Mouse (Mus musculus) neural tube, embryonic 14.5 days (tissue): ENCODE measurements around the gene Fkbp8. TPM values are rescaled to one million over a fixed set of nuclear protein-coding genes. Genes with fewer than 3 reads are reported as not detected.

Experiments used
- ATAC-seq: fragments of 200-750 bp; cut with Nextera tagmentation; 2 replicates; pipeline ENCODE4 v1.8.0; 2017; ENCODE audit warnings: low read depth, mild to moderate bottlenecking, moderate TSS enrichment, moderate library complexity
- H3K27ac ChIP-seq: fragments of 300-500 bp; sonication (generic); 2 replicates; pipeline ENCODE4 v1.5.1; 2014; ENCODE audit warnings: low read depth, mild to moderate bottlenecking, control low read depth, low read length, moderate library complexity, mixed read lengths
- H3K27me3 ChIP-seq: fragments of 300-500 bp; sonication (generic); 2 replicates; pipeline ENCODE4 v1.6.1; 2014; ENCODE audit warnings: low read length; ENCODE audit not compliant: control insufficient read depth, insufficient read depth
- H3K36me3 ChIP-seq: fragments of 300-500 bp; sonication (generic); 2 replicates; pipeline ENCODE4 v1.6.1; 2014; ENCODE audit warnings: low read length, mixed read lengths; ENCODE audit not compliant: control insufficient read depth, insufficient read depth
- H3K4me1 ChIP-seq: fragments of 300-500 bp; sonication (generic); 2 replicates; pipeline ENCODE4 v1.6.1; 2014; ENCODE audit warnings: low read length; ENCODE audit not compliant: control insufficient read depth, insufficient read depth
- H3K4me2 ChIP-seq: fragments of 300-500 bp; sonication (generic); 2 replicates; pipeline ENCODE4 v1.6.1; 2014; ENCODE audit warnings: mild to moderate bottlenecking, low read depth, low read length, control low read depth
- H3K4me3 ChIP-seq: fragments of 300-500 bp; sonication (generic); 2 replicates; pipeline ENCODE4 v1.5.1; 2014; ENCODE audit warnings: low read depth, low read length, control low read depth, mixed read lengths
- H3K9ac ChIP-seq: fragments of 300-500 bp; sonication (generic); replicated peaks from 2 replicates; pipeline ENCODE4 v1.6.1; 2014; ENCODE audit warnings: low read depth, mild to moderate bottlenecking, control low read depth, low read length, mixed read lengths
- H3K9me3 ChIP-seq: fragments of 300-500 bp; sonication (generic); 2 replicates; pipeline ENCODE4 v1.6.1; 2016; ENCODE audit warnings: low read length; ENCODE audit not compliant: control insufficient read depth
- WGBS: fragments of 180-500 bp; shearing (Covaris S2); extraction: QIAGEN DNeasy Blood & Tissue Kit; methylation state at CpG from one replicate; pipeline ENCODE4 v1.1.7; 2014; 5-methylcytosine and 5-hydroxymethylcytosine counted together
- polyA plus RNA-seq: library from polyadenylated mRNA; unstranded; fragments of >200 nt; fragmentation: Nextera tagmentation; extraction: Ambion mirVana; gene quantifications from 2 replicates; pipeline ENCODE4 v1.2.1, GENCODE M21; 2014

Fkbp8 gene
- 303 and 336 TPM in 2 replicates for polyA plus RNA-seq

- H3K4me1 ChIP-seq: peaks cover 15% of the 10 kb centered on the region
- no peaks in the 10 kb centered on the region for H3K9me3 ChIP-seq
- peaks cover 23% of the 10 kb centered on the region for H3K36me3 ChIP-seq
- peak within 1 kb of the TSS; percentile 89 for H3K27ac ChIP-seq
- peak; percentile 95 for ATAC-seq
- peak within 1 kb of the TSS; percentile 90 for H3K4me2 ChIP-seq
- under 1% methylated on average over 34 of the region's 61 CpGs for WGBS
- peak within 1 kb of the TSS; percentile 95 for H3K9ac ChIP-seq
- H3K27me3 ChIP-seq: no peaks in the 10 kb centered on the region
- peak within 1 kb of the TSS; percentile 79 for H3K4me3 ChIP-seq
Observed at GRCm38 (mm10) chr8:70527512-70528181, at the start of gene Fkbp8, which contains the start of gene Kxd1. Fkbp8 (plus strand) TSS chr8:70527724. Kxd1 (minus strand) TSS chr8:70527956.

GRCm38 (mm10) chr8:70481908-70482307 is 45.6 kb upstream of the Fkbp8 start:
- 79% methylated on average over 3 of the region's 3 CpGs for WGBS
- Histone ChIP-seq H3K9ac (no peak overlapping the region), H3K4me2 (no peak overlapping the region), H3K4me1 (peaks cover 10% of the 10 kb centered on the region; the same call in 1 of the 2 replicates), H3K36me3 (peaks cover 5% of the 10 kb centered on the region; the same call in 1 of the 2 replicates), H3K27ac (no peak overlapping the region), H3K9me3 (no peaks in the 10 kb centered on the region), H3K4me3 (no peak overlapping the region), H3K27me3 (peaks cover 16% of the 10 kb centered on the region)
- ATAC-seq: no peak

- Histone ChIP-seq H3K27ac (no peak overlapping the region), H3K4me3 (no peak overlapping the region), H3K9ac (no peak overlapping the region), H3K9me3 (no peaks in the 10 kb centered on the region), H3K27me3 (peaks cover 18% of the 10 kb centered on the region), H3K4me2 (no peak overlapping the region), H3K4me1 (peaks cover 11% of the 10 kb centered on the region; the same call in 1 of the 2 replicates), H3K36me3 (peaks cover 5% of the 10 kb centered on the region; the same call in 1 of the 2 replicates)
- no peak for ATAC-seq
- 69% methylated on average over 2 of the region's 2 CpGs for WGBS
Observed at GRCm38 (mm10) chr8:70482943-70483342, 44.6 kb upstream of the Fkbp8 start.

GRCm38 (mm10) chr8:70486191-70486681 is 41.3 kb upstream of the Fkbp8 start:
- H3K4me2 ChIP-seq: peak overlapping the region; percentile 75
- H3K9ac ChIP-seq: peak overlapping the region; percentile 78
- peaks cover 19% of the 10 kb centered on the region for H3K4me1 ChIP-seq
- no peak for ATAC-seq
- H3K9me3 ChIP-seq: no peaks in the 10 kb centered on the region
- peaks cover 44% of the 10 kb centered on the region for H3K27me3 ChIP-seq
- peak overlapping the region; percentile 57; the same call in 1 of the 2 replicates for H3K4me3 ChIP-seq
- 56% methylated on average over 7 of the region's 7 CpGs for WGBS
- H3K27ac ChIP-seq: no peak overlapping the region
- peaks cover 5% of the 10 kb centered on the region; the same call in 1 of the 2 replicates for H3K36me3 ChIP-seq

- WGBS: 4% methylated on average over 30 of the region's 33 CpGs
- Histone ChIP-seq H3K9me3 (no peaks in the 10 kb centered on the region), H3K36me3 (peaks cover 5% of the 10 kb centered on the region; the same call in 1 of the 2 replicates), H3K4me2 (peak within 1 kb of the TSS; percentile 75), H3K9ac (peak within 1 kb of the TSS; percentile 78), H3K4me3 (peak within 1 kb of the TSS; percentile 57), H3K4me1 (peaks cover 19% of the 10 kb centered on the region), H3K27me3 (peaks cover 52% of the 10 kb centered on the region), H3K27ac (0 out of 2 replicates have a peak within 1 kb of the TSS, but pooled peaks have one; percentile 7)
- peak; percentile 84 for ATAC-seq
Observed at GRCm38 (mm10) chr8:70486941-70487520, 40.5 kb upstream of the Fkbp8 start, which contains the start of gene Tmem59l. Tmem59l (minus strand) TSS chr8:70487358.

GRCm38 (mm10) chr8:70487993-70488796 is 39.3 kb upstream of the Fkbp8 start:
- peak overlapping the region; percentile 75 for H3K4me2 ChIP-seq
- H3K4me3 ChIP-seq: peak overlapping the region; percentile 9; the same call in 1 of the 2 replicates
- H3K9me3 ChIP-seq: no peaks in the 10 kb centered on the region
- no peak for ATAC-seq
- peaks cover 63% of the 10 kb centered on the region for H3K27me3 ChIP-seq
- H3K27ac ChIP-seq: no peak overlapping the region
- H3K36me3 ChIP-seq: peaks cover 5% of the 10 kb centered on the region; the same call in 1 of the 2 replicates
- peaks cover 29% of the 10 kb centered on the region for H3K4me1 ChIP-seq
- 2% methylated on average over 55 of the region's 55 CpGs for WGBS
- H3K9ac ChIP-seq: no peak overlapping the region

GRCm38 (mm10) chr8:70488931-70489470 is 38.5 kb upstream of the Fkbp8 start:
- no peak overlapping the region for H3K27ac ChIP-seq
- H3K9ac ChIP-seq: no peak overlapping the region
- peaks cover 71% of the 10 kb centered on the region for H3K27me3 ChIP-seq
- no peaks in the 10 kb centered on the region for H3K9me3 ChIP-seq
- no peak for ATAC-seq
- H3K4me3 ChIP-seq: peak overlapping the region; percentile 9; the same call in 1 of the 2 replicates
- WGBS: under 1% methylated on average over 14 of the region's 14 CpGs
- H3K4me2 ChIP-seq: 0 out of 2 replicates have a peak overlapping the region, but pooled peaks have one; percentile 6
- H3K36me3 ChIP-seq: peaks cover 4% of the 10 kb centered on the region; the same call in 1 of the 2 replicates
- H3K4me1 ChIP-seq: peaks cover 35% of the 10 kb centered on the region

GRCm38 (mm10) chr8:70489576-70489975 is 37.9 kb upstream of the Fkbp8 start:
- Histone ChIP-seq H3K9ac (no peak overlapping the region), H3K36me3 (no peaks in the 10 kb centered on the region), H3K4me2 (no peak overlapping the region), H3K9me3 (no peaks in the 10 kb centered on the region), H3K27me3 (peaks cover 74% of the 10 kb centered on the region), H3K4me3 (no peak overlapping the region; the same call in 1 of the 2 replicates), H3K4me1 (peaks cover 37% of the 10 kb centered on the region), H3K27ac (no peak overlapping the region)
- no peak for ATAC-seq
- WGBS: under 1% methylated on average over 31 of the region's 41 CpGs
